Mouse (Mus musculus): ENCODE data around the gene Gm48552.

DNA sequence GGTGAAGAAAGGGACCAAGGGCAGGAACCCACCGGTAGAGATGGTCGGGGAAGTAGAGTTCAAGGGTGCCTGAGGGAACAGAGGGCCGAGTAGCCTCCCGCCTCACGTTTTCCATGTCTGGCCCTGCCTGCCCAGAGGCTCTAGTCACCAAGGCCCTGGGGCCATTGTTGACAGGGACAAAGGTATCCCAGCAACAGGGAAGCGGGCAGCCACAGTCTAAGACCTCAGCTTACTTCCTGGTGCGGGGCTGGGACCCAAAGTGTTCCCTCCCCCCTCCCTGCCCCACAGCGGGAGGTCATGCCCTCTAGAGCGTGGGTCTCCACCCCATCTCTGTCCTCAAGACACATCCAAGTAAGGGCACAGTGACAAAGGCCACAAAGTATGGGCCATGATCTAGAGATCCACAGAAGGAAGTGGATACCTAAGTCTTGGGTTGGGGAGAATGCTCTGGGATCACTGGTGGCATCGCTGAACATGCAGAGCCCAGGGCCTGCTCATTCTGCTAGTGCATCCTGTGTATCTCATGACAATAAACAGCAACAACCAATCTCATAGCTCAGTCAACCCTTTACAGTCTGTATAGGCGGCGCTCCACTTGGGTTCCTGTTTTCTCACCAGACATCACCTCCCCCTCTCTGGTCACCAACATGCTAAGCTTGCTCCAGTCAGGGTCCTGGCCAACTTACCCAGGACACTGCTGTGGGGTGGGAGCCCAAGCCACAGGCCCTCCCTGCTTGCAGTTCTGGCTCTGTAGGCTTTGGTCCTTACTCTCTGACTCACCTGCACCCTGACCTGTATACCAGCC lies 22.9 kb upstream of the Gm48552 start, which contains the start of gene 4930404N11Rik:
- TF ChIP-seq GATA1 (IDR thresholded peaks at IDR 0.05; ENCODE audit: low read length) (no peak), TAL1 (IDR thresholded peaks at IDR 0.05; ENCODE audit: low read length) (no peak)

All from erythroblast, embryonic 14.5 days (primary cell).